Mouse (Mus musculus): ENCODE measurements at regions not wholly inside any gene's neighbourhood (a gene's known extent, or its start where the extent isn't known, plus 50 kb on each side); places are given as distances from the start of the nearest gene placed in this dataset.

DNA sequence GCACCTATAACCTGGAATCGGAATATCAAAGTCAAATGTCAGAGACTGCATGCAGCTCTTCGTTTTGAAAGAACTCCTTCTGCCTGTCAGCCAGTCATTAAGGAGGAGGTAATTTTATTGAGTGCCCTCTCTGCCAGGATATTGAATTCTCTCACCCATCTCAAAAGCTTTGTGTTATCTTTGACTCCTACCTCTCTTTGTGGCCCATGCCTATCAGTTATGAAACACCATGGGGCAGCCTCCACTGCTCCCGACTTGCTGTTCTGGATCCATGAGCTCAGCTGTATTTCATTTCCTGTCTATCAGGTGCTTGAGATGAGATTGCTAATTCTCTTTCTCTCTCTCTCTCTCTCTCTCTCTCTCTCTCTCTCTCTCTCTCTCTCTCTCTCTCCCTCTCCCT lies 955.7 kb upstream of the Tenm2 start:
- H3K4me2 ChIP-seq (replicated peaks; ENCODE audit: low read depth, low read length, severe bottlenecking) = no peak overlapping the region
- no peak overlapping the region for H3K27ac ChIP-seq (replicated peaks; ENCODE audit: low read depth, low read length)
- H3K9ac ChIP-seq (ENCODE audit: low read depth, low read length, severe bottlenecking) = no peak overlapping the region
- no peak overlapping the region for H3K4me3 ChIP-seq (replicated peaks; ENCODE audit: low read length)
- no peak for DNase-seq (ENCODE audit: low spot score)
- no peak for ATAC-seq (ENCODE audit: low FRiP score, low read depth)
- H3K4me1 ChIP-seq (ENCODE audit: control insufficient read depth, insufficient read depth, low read length) = no peaks in the 10 kb centered on the region
- 49% methylated on average over 3 of the region's 3 CpGs for WGBS
- H3K36me3 ChIP-seq (ENCODE audit: control insufficient read depth, insufficient read depth, low read length) = no peaks in the 10 kb centered on the region
- H3K27me3 ChIP-seq (ENCODE audit: control insufficient read depth, insufficient read depth, low read length) = no peaks in the 10 kb centered on the region
- no peaks in the 10 kb centered on the region for H3K9me3 ChIP-seq (ENCODE audit: control insufficient read depth, low read length)
- no peak for TF ChIP-seq POLR2A (IDR thresholded peaks at IDR 0.05; ENCODE audit: borderline replicate concordance, extremely low read depth, insufficient read depth, insufficient read length)

DNA sequence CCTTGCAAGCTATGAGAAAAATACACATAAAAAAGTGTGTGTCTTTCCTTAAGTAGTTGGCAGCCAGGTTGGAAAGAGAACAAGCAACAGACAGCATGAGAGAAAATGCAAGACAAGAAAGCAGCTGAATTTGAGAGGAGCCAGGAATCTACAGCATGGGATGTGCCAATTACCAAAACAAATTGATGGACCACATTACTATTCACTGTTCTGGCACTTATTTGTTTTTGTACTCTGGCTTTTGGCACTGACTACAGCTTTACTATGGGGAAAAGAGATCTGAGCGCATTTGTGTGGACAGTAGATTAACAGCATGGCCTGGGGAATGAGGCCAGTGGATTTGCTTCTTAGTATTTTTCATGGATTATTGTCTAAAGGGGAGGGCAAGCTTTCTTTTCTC lies 935.0 kb upstream of the Tenm2 start:
- TF ChIP-seq POLR2A (IDR thresholded peaks at IDR 0.05; ENCODE audit: borderline replicate concordance, extremely low read depth, insufficient read depth, insufficient read length) = no peak
- Histone ChIP-seq H3K4me3 (replicated peaks; ENCODE audit: low read length) (no peak overlapping the region), H3K36me3 (ENCODE audit: control insufficient read depth, insufficient read depth, low read length) (no peaks in the 10 kb centered on the region), H3K27ac (replicated peaks; ENCODE audit: low read depth, low read length) (no peak overlapping the region), H3K9ac (ENCODE audit: low read depth, low read length, severe bottlenecking) (no peak overlapping the region), H3K4me1 (ENCODE audit: control insufficient read depth, insufficient read depth, low read length) (no peaks in the 10 kb centered on the region), H3K4me2 (replicated peaks; ENCODE audit: low read depth, low read length, severe bottlenecking) (no peak overlapping the region), H3K9me3 (ENCODE audit: control insufficient read depth, low read length) (no peaks in the 10 kb centered on the region), H3K27me3 (ENCODE audit: control insufficient read depth, insufficient read depth, low read length) (no peaks in the 10 kb centered on the region)
- WGBS = 77% methylated on average over 1 of the region's 1 CpGs
- ATAC-seq (ENCODE audit: low FRiP score, low read depth) (no peak), DNase-seq (ENCODE audit: low spot score) (no peak)

DNA sequence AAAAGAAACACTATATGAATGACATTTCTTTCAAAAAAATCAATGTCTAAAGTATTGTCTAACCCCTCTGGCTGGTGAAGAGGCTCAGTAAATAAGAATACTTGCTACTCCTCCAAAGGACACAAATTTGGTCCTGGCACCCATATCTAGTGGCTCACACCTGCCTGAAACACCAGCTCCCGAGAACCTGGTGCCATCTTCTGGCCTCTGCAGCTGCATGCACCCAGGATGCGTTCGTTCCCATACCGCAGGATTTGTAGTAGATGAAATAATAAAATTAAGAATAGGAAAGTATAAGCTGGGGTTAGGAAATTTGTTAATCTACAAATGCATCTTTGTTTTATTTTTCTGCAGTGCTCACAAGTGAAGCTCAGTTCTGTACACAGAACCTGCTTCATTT lies 922.5 kb upstream of the Tenm2 start:
- DNase-seq (ENCODE audit: low spot score) = no peak
- Histone ChIP-seq H3K4me1 (ENCODE audit: control insufficient read depth, insufficient read depth, low read length) (no peaks in the 10 kb centered on the region), H3K4me2 (replicated peaks; ENCODE audit: low read depth, low read length, severe bottlenecking) (no peak overlapping the region), H3K9ac (ENCODE audit: low read depth, low read length, severe bottlenecking) (no peak overlapping the region), H3K9me3 (ENCODE audit: control insufficient read depth, low read length) (no peaks in the 10 kb centered on the region), H3K27ac (replicated peaks; ENCODE audit: low read depth, low read length) (no peak overlapping the region), H3K36me3 (ENCODE audit: control insufficient read depth, insufficient read depth, low read length) (no peaks in the 10 kb centered on the region), H3K4me3 (replicated peaks; ENCODE audit: low read length) (no peak overlapping the region), H3K27me3 (ENCODE audit: control insufficient read depth, insufficient read depth, low read length) (no peaks in the 10 kb centered on the region)
- no peak for TF ChIP-seq POLR2A (IDR thresholded peaks at IDR 0.05; ENCODE audit: borderline replicate concordance, extremely low read depth, insufficient read depth, insufficient read length)
- ATAC-seq (ENCODE audit: low FRiP score, low read depth) = no peak
- WGBS = 89% methylated on average over 4 of the region's 4 CpGs

DNA sequence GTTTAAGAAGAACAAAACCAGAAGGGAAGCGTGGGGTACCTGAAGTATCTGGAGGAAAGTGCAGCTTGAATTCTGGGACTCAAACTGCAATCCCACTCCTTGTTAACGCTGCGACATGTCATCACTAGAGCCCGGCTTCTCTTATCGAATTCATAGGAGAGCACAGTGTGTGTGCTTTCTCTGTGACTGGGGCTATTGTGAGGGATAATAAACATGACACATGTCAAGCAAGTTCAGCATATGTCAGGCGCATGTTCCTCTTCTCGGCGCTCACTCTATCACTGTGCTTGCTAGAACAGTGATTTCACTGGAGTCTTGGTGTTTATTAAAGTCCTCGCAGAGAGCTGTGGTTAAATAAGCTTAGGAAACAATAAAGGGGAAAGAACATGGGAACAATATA lies 921.2 kb upstream of the Tenm2 start:
- no peaks in the 10 kb centered on the region for H3K9me3 ChIP-seq (ENCODE audit: control insufficient read depth, low read length)
- WGBS = 75% methylated on average over 9 of the region's 9 CpGs
- H3K36me3 ChIP-seq (ENCODE audit: control insufficient read depth, insufficient read depth, low read length) = no peaks in the 10 kb centered on the region
- H3K9ac ChIP-seq (ENCODE audit: low read depth, low read length, severe bottlenecking) = no peak overlapping the region
- no peak for ATAC-seq (ENCODE audit: low FRiP score, low read depth)
- DNase-seq (ENCODE audit: low spot score) = no peak
- TF ChIP-seq POLR2A (IDR thresholded peaks at IDR 0.05; ENCODE audit: borderline replicate concordance, extremely low read depth, insufficient read depth, insufficient read length) = no peak
- H3K4me1 ChIP-seq (ENCODE audit: control insufficient read depth, insufficient read depth, low read length) = no peaks in the 10 kb centered on the region
- H3K4me3 ChIP-seq (replicated peaks; ENCODE audit: low read length) = no peak overlapping the region
- H3K4me2 ChIP-seq (replicated peaks; ENCODE audit: low read depth, low read length, severe bottlenecking) = no peak overlapping the region
- no peaks in the 10 kb centered on the region for H3K27me3 ChIP-seq (ENCODE audit: control insufficient read depth, insufficient read depth, low read length)
- H3K27ac ChIP-seq (replicated peaks; ENCODE audit: low read depth, low read length) = no peak overlapping the region

DNA sequence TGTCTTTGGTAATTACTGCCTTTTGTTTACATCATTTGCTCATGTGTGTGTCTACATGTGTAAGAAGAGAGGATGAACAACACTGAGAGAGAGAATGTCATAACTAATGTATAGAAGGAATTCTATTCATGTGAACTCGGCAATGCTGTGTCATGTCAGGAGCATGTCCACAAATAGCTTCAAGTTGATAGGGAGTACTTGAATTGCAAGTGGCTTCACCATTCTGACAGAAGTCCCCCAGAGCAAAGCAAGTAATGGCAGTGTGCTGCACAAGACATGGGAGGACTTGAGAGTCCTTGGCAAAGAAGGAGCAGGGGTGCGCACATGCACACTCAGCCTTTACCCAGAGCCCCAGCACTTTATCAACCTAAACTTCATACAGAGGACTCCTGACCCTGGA lies 919.9 kb upstream of the Tenm2 start:
- Histone ChIP-seq H3K4me1 (ENCODE audit: control insufficient read depth, insufficient read depth, low read length) (no peaks in the 10 kb centered on the region), H3K4me2 (replicated peaks; ENCODE audit: low read depth, low read length, severe bottlenecking) (no peak overlapping the region), H3K36me3 (ENCODE audit: control insufficient read depth, insufficient read depth, low read length) (no peaks in the 10 kb centered on the region), H3K27me3 (ENCODE audit: control insufficient read depth, insufficient read depth, low read length) (no peaks in the 10 kb centered on the region), H3K9me3 (ENCODE audit: control insufficient read depth, low read length) (no peaks in the 10 kb centered on the region), H3K27ac (replicated peaks; ENCODE audit: low read depth, low read length) (no peak overlapping the region), H3K4me3 (replicated peaks; ENCODE audit: low read length) (no peak overlapping the region), H3K9ac (ENCODE audit: low read depth, low read length, severe bottlenecking) (no peak overlapping the region)
- no peak for TF ChIP-seq POLR2A (IDR thresholded peaks at IDR 0.05; ENCODE audit: borderline replicate concordance, extremely low read depth, insufficient read depth, insufficient read length)
- WGBS = 90% methylated on average over 2 of the region's 2 CpGs
- DNase-seq (ENCODE audit: low spot score) (no peak), ATAC-seq (ENCODE audit: low FRiP score, low read depth) (no peak)

DNA sequence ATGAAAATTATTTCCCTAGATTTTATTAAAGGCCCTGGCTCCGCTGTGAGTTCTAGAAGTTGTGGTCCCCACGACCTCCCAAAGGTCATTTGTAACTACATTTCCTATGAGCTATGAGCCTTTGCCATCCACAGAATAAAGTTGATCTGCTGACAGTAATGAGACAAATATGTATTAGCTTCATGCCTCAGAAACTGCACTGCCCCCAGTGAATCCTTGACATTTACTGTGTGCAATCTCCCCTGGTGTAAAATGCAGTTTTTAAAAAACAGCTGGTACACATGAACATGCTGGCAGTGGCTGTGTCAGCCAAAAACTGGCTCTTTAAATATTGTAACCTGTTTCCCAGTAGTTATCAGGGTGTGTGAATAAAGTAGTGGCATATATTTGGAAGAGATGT lies 907.7 kb upstream of the Tenm2 start:
- Histone ChIP-seq H3K27ac (replicated peaks; ENCODE audit: low read depth, low read length) (no peak overlapping the region), H3K36me3 (ENCODE audit: control insufficient read depth, insufficient read depth, low read length) (no peaks in the 10 kb centered on the region)
- 93% methylated on average over 2 of the region's 2 CpGs for WGBS

More for the DNA sequence above, 907.7 kb upstream of the Tenm2 start:
- Histone ChIP-seq H3K4me2 (replicated peaks; ENCODE audit: low read depth, low read length, severe bottlenecking) (no peak overlapping the region), H3K9ac (ENCODE audit: low read depth, low read length, severe bottlenecking) (no peak overlapping the region), H3K27me3 (ENCODE audit: control insufficient read depth, insufficient read depth, low read length) (no peaks in the 10 kb centered on the region), H3K4me1 (ENCODE audit: control insufficient read depth, insufficient read depth, low read length) (no peaks in the 10 kb centered on the region), H3K4me3 (replicated peaks; ENCODE audit: low read length) (no peak overlapping the region), H3K9me3 (ENCODE audit: control insufficient read depth, low read length) (no peaks in the 10 kb centered on the region)
- ATAC-seq (ENCODE audit: low FRiP score, low read depth) (no peak), DNase-seq (ENCODE audit: low spot score) (no peak)
- no peak for TF ChIP-seq POLR2A (IDR thresholded peaks at IDR 0.05; ENCODE audit: borderline replicate concordance, extremely low read depth, insufficient read depth, insufficient read length)
